In the genomic region with DNA sequence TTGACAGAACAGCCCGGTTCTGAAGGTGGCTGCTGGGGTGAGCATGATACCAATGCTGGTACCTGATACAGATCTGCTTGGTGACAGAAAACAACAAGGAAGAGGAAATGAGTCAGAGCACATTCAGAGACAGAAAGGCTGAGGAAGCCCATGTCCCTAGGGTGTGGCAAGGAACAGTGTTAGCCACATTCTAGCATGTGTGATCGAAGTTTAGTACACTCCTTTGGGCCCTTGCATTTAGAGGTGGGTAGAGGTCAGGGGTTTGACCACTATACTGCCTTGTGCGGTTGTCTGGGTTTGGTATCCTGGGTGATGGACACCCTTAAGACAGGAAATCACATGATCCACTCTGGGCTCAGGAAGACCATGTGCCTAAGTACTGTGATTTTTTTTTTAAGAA, we compare ENCODE assay signal across 9 mouse cellular contexts.
"Had no signal": no experiment of that assay in that cellular context is flagged by ENCODE, and none has a peak within 500 bp of the region (broad histone marks: within the 10 kb centered on the region; RNA-seq: fewer than 3 reads in every experiment).

No protein-coding gene starts in this region.

- ATAC-seq: liver, postnatal 0 days; midbrain, embryonic 16.5 days had no signal

- DNase-seq: kidney, postnatal 10 days; kidney, postnatal 4 days; liver; liver, embryonic 13.5 days; liver, postnatal 0 days; lung, postnatal 14 days; thymus, adult 18-20 months; thymus, postnatal 14 days had no signal
